Mouse (Mus musculus) neural tube, embryonic 13.5 days (tissue): ENCODE data around the gene Kctd2. TPM values are rescaled to one million over a fixed set of nuclear protein-coding genes. Genes with fewer than 3 reads are reported as not detected.

Source experiments
- ATAC-seq: fragments of 200-750 bp; cut with Nextera tagmentation; 2 replicates; pipeline ENCODE4 v1.8.0; 2017; ENCODE audit warnings: low read depth, mild to moderate bottlenecking, moderate TSS enrichment, moderate library complexity
- H3K27ac ChIP-seq: fragments of 300-500 bp; sonication (generic); replicated peaks from 2 replicates; pipeline ENCODE4 v1.5.1; 2015; ENCODE audit warnings: moderate library complexity, mild to moderate bottlenecking, inconsistent platforms
- H3K27me3 ChIP-seq: fragments of 300-500 bp; sonication (generic); 2 replicates; pipeline ENCODE4 v1.6.1; 2015; ENCODE audit warnings: mild to moderate bottlenecking, inconsistent platforms
- H3K36me3 ChIP-seq: fragments of 300-500 bp; sonication (generic); 2 replicates; pipeline ENCODE4 v1.6.1; 2015; ENCODE audit warnings: mild to moderate bottlenecking, inconsistent platforms
- H3K4me1 ChIP-seq: fragments of 300-500 bp; sonication (generic); replicated peaks from 2 replicates; pipeline ENCODE4 v1.6.1; 2015; ENCODE audit warnings: inconsistent platforms
- H3K4me2 ChIP-seq: fragments of 300-500 bp; sonication (generic); 2 replicates; pipeline ENCODE4 v1.6.1; 2015; ENCODE audit warnings: inconsistent platforms, mild to moderate bottlenecking, moderate library complexity
- H3K4me3 ChIP-seq: fragments of 300-500 bp; sonication (generic); 2 replicates; pipeline ENCODE4 v1.5.1; 2015; ENCODE audit warnings: mild to moderate bottlenecking, inconsistent platforms
- H3K9ac ChIP-seq: fragments of 300-500 bp; sonication (generic); 2 replicates; pipeline ENCODE4 v1.6.1; 2015; ENCODE audit warnings: moderate library complexity, mild to moderate bottlenecking, inconsistent platforms
- H3K9me3 ChIP-seq: fragments of 300-500 bp; sonication (generic); 2 replicates; pipeline ENCODE4 v1.6.1; 2016; ENCODE audit warnings: inconsistent platforms
- WGBS: fragments of 180-500 bp; shearing (Covaris S2); methylation state at CpG from one replicate; pipeline ENCODE4 v1.1.7; 2015; 5-methylcytosine and 5-hydroxymethylcytosine counted together
- polyA plus RNA-seq: library from polyadenylated mRNA; unstranded; fragments of >200 nt; fragmentation: Nextera tagmentation; extraction: Ambion mirVana; gene quantifications from 2 replicates; pipeline ENCODE4 v1.2.1, GENCODE M21; 2015

Gene Kctd2
- polyA plus RNA-seq, 1 experiment from 2014 or later, result 23.5 TPM

DNA sequence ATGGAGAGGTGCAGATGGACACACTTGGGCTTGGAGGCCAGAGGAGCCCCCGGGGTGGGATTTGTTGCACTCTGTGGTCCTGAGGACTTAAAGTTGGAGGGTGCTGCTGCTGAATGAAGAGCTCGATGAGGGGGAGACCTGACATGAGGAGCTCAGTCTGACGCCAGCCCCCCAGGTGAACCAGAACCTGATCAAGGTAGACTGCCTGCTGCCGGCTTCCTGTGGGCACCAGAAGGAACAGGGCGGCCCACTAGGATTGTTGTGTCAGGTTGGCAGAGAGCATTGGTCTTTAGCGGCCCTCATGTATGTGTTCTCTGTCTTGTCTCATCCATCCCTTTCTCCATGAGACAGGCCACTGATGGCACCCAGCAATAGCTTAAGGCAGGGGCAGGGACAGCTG, 14.2 kb upstream of the Kctd2 start:
- no peak overlapping the region for H3K4me2 ChIP-seq
- H3K4me1 ChIP-seq, result peaks cover 60% of the 10 kb centered on the region

DNA sequence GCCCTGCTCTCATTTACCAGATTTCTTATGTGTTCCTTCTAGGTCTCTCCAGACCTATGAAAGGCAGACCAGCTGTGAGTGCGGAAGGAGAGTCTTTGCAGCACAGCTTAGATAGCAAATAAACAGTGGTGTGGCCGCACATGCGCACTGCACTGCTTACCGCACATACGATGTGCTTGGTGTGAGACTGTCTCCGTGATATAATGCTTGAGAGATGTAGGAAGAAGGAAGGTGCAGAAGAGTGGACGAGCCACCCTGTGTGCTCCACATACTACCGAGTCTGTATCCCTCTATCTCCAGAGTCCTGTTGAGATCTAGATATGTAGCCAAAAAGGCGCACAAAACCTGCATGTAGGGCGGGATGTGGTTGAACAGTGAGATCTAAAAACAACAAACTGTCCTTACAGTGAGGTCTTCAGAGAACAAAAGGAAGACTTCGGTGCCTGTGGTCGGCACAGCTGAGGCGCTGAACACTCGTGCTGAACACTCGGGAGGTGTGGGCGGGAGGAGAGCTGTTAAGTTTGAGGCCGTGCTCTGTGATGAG, 13.0 kb upstream of the Kctd2 start:
- H3K27ac ChIP-seq, result no peak overlapping the region
- H3K9me3 ChIP-seq, result no peaks in the 10 kb centered on the region
- H3K4me3 ChIP-seq, result no peak overlapping the region
- H3K4me1 ChIP-seq, result peaks cover 63% of the 10 kb centered on the region
- WGBS, result 94% methylated on average over 17 of the region's 17 CpGs
- no peak for ATAC-seq
- peaks cover 49% of the 10 kb centered on the region for H3K36me3 ChIP-seq
- H3K27me3 ChIP-seq, result no peaks in the 10 kb centered on the region
- no peak overlapping the region for H3K4me2 ChIP-seq
- H3K9ac ChIP-seq, result no peak overlapping the region

More for the DNA sequence above, 14.2 kb upstream of the Kctd2 start:
- WGBS, result 100% methylated on average over 6 of the region's 6 CpGs
- Histone ChIP-seq H3K27ac (no peak overlapping the region), H3K27me3 (no peaks in the 10 kb centered on the region), H3K9ac (no peak overlapping the region), H3K4me3 (no peak overlapping the region), H3K9me3 (no peaks in the 10 kb centered on the region), H3K36me3 (peaks cover 40% of the 10 kb centered on the region)
- ATAC-seq, result no peak

DNA sequence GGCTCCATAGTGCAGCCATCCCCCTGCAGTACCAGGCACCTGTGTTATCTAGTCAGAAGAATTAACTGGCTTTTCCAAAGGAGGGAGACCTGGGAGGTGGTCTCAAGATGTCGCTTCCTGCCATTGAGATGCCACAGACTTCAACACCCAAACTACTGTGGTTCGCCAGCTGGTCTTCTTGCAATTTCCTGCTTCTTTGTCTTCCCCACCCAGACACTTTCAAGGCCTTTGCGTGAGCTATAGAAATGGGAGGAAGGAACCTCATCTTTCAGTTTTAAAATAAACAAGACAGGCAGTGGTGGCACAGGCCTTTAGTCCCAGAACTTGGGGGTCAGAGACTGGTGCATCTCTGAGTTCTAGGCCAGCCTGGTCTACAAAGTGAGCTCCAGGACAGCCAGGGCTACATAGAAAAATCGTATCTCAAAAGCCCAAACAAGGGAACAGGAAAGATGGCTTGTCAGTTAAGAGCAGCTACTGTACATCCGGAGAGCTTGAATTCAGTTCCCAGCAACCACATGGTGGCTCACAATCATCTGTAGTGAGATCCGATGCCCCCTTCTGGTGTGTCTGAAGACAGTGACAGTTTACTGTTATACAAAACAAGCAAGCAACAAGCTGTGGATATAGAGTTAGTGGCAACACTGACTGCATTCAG, 11.5 kb upstream of the Kctd2 start:
- Histone ChIP-seq H3K9me3 (no peaks in the 10 kb centered on the region), H3K4me1 (peaks cover 70% of the 10 kb centered on the region), H3K27ac (peak overlapping the region; percentile 64), H3K36me3 (peaks cover 49% of the 10 kb centered on the region), H3K4me3 (no peak overlapping the region), H3K9ac (0 out of 2 replicates have a peak overlapping the region, but pooled peaks have one; percentile 26), H3K27me3 (no peaks in the 10 kb centered on the region), H3K4me2 (no peak overlapping the region)
- 71% methylated on average over 6 of the region's 6 CpGs for WGBS
- no peak for ATAC-seq

DNA sequence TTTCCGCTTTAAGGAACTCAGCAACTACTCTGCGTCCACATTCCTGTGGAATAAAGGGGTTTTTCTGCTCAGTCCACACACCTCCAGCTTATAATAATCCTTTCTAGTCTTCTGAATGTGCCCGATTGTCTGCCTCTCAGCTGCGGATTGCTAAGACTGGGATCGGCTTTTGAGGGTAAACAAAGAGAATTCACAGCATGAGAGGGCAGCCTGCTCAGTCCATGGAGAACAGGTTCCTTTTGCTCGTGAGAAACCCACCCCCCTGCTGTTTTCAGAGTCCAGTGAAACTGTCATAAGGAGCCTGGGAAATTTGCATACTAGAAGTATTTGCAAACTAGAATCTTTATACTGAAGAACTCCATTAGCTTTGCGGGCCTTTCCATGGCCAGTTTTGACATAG, 10.4 kb upstream of the Kctd2 start:
- no peaks in the 10 kb centered on the region for H3K9me3 ChIP-seq
- peak overlapping the region; percentile 35; the same call in 1 of the 2 replicates for H3K9ac ChIP-seq
- H3K36me3 ChIP-seq, result peaks cover 49% of the 10 kb centered on the region
- H3K27ac ChIP-seq, result peak overlapping the region; percentile 64
- no peak overlapping the region for H3K4me3 ChIP-seq
- ATAC-seq, result no peak
- peaks cover 74% of the 10 kb centered on the region for H3K4me1 ChIP-seq
- WGBS, result 36% methylated on average over 7 of the region's 7 CpGs
- H3K4me2 ChIP-seq, result no peak overlapping the region
- H3K27me3 ChIP-seq, result no peaks in the 10 kb centered on the region

DNA sequence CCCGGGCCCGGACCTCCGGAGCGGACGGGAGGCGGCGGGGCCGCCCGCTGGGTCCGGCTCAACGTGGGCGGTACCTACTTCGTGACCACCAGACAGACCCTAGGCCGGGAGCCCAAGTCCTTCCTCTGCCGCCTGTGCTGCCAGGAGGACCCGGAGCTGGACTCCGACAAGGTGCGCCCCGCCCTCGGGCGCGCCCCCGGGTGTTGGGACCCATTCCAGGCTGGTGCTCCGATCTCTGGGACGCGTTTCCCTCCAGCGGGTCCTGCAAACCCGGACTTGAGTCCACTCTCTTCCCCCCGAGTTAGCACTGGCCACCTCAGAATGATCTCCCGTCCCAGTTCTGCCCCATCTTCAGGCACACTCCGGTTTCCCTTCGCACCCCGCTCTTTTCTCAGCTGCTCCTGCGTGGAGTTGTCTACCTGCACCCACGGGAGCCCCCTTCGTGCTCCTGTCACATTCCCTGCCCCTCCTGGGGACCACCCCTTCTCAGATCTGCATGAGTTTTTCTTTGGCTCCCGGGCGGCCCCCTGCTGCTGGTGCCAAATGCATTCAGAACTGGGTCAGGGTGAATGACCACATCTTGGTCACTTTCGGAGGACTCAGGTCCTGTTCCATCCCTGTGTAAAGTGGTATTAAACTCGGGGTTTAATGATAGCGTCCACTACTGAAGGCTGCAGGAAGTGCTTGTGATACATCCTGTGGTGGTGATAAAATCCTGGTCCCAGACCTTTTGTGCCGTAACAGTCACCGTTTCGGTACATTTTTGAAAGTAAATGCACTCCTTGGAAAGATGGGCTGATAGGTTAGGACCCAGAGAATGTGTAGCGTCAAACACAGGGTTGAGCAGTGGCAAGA, 635 bp downstream of the Kctd2 start:
- Histone ChIP-seq H3K27ac (peak overlapping the region; percentile 88), H3K4me1 (peaks cover 40% of the 10 kb centered on the region), H3K4me2 (peak overlapping the region; percentile 93), H3K36me3 (peaks cover 55% of the 10 kb centered on the region), H3K9ac (peak overlapping the region; percentile 96), H3K9me3 (no peaks in the 10 kb centered on the region), H3K4me3 (peak overlapping the region; percentile 92), H3K27me3 (no peaks in the 10 kb centered on the region)
- peak; percentile 76 for ATAC-seq
- WGBS, result 2% methylated on average over 36 of the region's 45 CpGs

DNA sequence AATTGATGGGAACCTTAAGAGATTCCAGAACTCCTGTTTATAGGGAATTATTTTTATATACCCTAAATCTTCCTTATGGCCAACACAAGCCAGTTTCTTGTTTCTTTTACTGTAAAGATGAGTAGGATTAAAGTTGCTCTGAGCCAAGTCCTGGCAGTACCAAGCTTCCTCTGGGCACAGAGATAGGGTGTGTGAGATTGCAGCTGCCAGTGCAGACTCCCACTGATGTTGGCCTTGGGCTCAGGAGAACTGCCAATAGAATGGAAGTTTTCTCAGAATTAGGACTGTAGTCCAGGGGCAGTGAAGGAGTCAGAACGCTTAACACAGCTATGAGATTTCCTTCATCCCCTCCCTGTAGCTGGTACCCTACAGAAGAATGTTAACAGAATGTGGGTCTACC, 1.4 kb downstream of the Kctd2 start:
- WGBS, result 79% methylated on average over 1 of the region's 1 CpGs
- Histone ChIP-seq H3K27me3 (no peaks in the 10 kb centered on the region), H3K9ac (peak overlapping the region; percentile 96)

DNA sequence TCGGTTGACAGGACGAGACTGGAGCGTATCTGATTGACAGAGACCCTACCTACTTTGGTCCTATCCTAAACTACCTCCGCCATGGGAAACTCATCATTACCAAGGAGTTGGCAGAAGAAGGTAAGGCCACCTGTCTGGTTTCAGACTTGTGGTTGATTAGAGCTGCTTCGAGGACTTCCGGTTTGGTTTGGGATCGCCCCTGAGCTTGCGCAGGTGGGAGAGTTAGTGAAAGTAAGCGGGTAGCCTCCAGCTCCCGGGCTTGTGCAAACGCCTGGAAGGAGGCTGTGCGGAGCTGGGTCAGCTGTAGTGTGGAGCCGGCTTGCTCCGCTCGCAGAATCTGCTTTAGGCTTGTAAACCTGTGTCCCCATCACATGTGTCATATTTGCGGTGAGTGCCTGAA, 2.0 kb downstream of the Kctd2 start:
- no peak overlapping the region for H3K27ac ChIP-seq
- H3K36me3 ChIP-seq, result peaks cover 55% of the 10 kb centered on the region
- peak overlapping the region; percentile 45 for H3K9ac ChIP-seq
- 92% methylated on average over 16 of the region's 16 CpGs for WGBS
- H3K4me1 ChIP-seq, result peaks cover 40% of the 10 kb centered on the region
- no peak overlapping the region; the same call in 1 of the 2 replicates for H3K4me2 ChIP-seq
- H3K9me3 ChIP-seq, result no peaks in the 10 kb centered on the region
- no peaks in the 10 kb centered on the region for H3K27me3 ChIP-seq
- ATAC-seq, result no peak
- no peak overlapping the region for H3K4me3 ChIP-seq

More for the DNA sequence above, 1.4 kb downstream of the Kctd2 start:
- ATAC-seq, result no peak
- no peaks in the 10 kb centered on the region for H3K9me3 ChIP-seq
- H3K4me3 ChIP-seq, result peak overlapping the region; percentile 92
- H3K27ac ChIP-seq, result no peak overlapping the region
- peaks cover 40% of the 10 kb centered on the region for H3K4me1 ChIP-seq
- H3K36me3 ChIP-seq, result peaks cover 55% of the 10 kb centered on the region
- peak overlapping the region; percentile 93 for H3K4me2 ChIP-seq

DNA sequence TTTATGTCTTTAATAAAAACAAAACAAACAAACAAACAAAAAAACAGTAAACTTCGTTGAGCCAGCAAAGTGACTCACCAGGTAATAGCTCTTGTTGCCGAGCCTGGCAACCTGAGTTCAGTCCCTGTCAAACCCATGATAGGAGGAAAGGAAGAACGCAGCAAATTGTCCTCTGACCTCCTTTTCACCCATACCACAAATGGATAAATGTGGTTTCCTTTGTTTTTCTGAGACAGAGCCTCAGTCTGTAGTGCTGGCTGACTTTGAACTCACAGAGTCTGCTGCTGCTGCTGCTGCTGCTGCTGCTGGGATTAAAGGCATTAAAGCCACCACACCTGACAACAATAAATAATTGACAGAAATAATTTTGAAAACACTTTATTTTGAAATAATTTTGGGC, 3.2 kb downstream of the Kctd2 start:
- Histone ChIP-seq H3K9me3 (no peaks in the 10 kb centered on the region), H3K27ac (no peak overlapping the region), H3K4me2 (no peak overlapping the region), H3K4me3 (no peak overlapping the region), H3K36me3 (peaks cover 55% of the 10 kb centered on the region), H3K27me3 (no peaks in the 10 kb centered on the region), H3K9ac (no peak overlapping the region), H3K4me1 (peaks cover 47% of the 10 kb centered on the region)
- 88% methylated on average over 3 of the region's 3 CpGs for WGBS
- ATAC-seq, result no peak

DNA sequence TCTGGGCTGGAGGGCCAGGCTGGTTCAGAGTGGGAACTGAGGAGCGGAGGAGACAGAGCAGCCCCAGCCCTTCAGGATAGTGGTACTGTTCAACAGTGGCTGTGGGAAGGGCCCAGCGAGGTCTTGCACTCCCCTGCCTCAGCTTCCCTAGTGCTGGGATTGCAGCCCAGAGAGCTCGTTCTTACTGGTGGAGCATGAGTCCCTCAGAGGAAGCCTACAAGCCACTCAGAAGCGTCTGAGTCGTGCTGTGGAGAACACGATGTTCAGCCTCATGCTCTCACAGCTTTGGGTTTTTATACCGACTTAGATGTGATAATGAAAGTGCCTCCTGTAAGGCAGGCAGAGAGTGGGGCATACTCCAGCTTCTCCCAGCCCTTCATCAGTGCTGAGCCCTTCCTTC, 4.7 kb downstream of the Kctd2 start:
- ATAC-seq, result no peak
- Histone ChIP-seq H3K4me2 (no peak overlapping the region), H3K4me3 (no peak overlapping the region), H3K9ac (no peak overlapping the region), H3K9me3 (no peaks in the 10 kb centered on the region), H3K36me3 (peaks cover 67% of the 10 kb centered on the region), H3K27ac (no peak overlapping the region), H3K4me1 (peaks cover 34% of the 10 kb centered on the region), H3K27me3 (no peaks in the 10 kb centered on the region)
- WGBS, result 86% methylated on average over 7 of the region's 7 CpGs

DNA sequence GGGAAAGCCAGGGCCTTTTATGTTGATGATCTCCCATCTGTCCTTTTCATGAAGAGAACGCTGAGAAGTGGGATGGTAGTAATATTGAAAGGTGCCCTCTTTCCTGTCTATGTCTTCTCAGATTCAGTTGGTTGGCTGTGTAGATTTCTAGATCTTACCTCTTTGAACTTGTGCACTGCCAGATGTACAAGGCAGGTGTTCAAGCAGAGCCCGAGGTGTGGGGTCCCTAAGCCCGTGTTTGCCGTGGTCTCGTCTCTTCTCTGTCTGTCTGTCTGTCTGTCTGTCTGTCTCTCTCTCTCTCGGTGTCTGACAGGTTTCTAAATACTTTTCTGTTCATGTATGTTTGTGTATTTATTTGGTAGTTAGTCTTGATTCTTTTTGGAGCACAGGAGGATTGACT, 5.7 kb downstream of the Kctd2 start:
- peaks cover 77% of the 10 kb centered on the region for H3K36me3 ChIP-seq

DNA sequence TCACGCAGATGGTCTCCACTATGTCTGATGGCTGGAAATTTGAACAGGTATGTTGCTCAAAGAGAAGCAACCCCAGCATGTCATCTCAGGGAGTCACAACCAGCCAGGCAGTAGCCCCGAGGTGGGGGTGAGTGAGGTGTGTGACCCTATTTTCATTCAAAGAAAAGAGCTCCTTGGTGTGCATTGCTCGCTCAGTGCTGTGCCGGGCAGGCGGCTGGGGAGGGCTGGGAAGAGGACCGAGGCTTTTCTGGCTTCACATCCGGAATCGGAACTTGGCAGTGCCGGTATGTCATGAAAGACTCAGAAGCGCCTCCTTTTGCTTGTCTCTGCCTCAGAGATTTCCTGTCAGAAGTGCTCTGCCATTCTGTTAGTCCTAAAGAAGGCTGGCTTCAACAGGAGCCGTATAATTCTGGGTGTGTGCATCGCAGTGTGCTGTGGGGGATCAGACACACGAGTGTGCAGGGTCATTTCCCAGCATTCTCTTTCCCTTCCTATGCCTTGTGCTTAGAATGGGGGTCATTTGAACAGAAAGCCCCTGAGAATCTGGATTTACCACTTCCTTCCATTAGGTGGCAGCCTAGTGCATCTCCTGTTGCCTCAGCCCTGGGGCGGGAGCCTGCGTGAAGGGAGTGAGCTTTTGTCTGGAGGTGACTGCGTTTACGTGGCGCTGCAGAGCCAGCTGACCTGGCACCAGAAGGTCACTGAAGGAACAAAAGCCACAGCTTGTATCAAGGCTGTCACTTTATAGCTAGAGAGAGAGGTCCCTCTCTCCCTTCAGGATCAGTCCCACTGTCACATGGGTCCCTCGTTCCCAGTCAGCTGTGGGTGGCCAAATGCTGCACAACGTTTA, 7.8 kb downstream of the Kctd2 start:
- WGBS, result 35% methylated on average over 20 of the region's 20 CpGs
- Histone ChIP-seq H3K4me3 (no peak overlapping the region; the same call in 1 of the 2 replicates), H3K27me3 (no peaks in the 10 kb centered on the region), H3K27ac (peak overlapping the region; percentile 11; the same call in 1 of the 2 replicates), H3K9me3 (no peaks in the 10 kb centered on the region), H3K36me3 (peaks cover 89% of the 10 kb centered on the region), H3K4me2 (peak overlapping the region; percentile 31), H3K4me1 (peaks cover 17% of the 10 kb centered on the region; the same call in 1 of the 2 replicates), H3K9ac (peak overlapping the region; percentile 13; the same call in 1 of the 2 replicates)
- ATAC-seq, result peak; percentile 77

More for the DNA sequence above, 5.7 kb downstream of the Kctd2 start:
- WGBS, result 82% methylated on average over 6 of the region's 6 CpGs
- Histone ChIP-seq H3K9ac (0 out of 2 replicates have a peak overlapping the region, but pooled peaks have one; percentile 32), H3K4me3 (no peak overlapping the region), H3K4me2 (no peak overlapping the region), H3K9me3 (no peaks in the 10 kb centered on the region), H3K27ac (no peak overlapping the region), H3K27me3 (no peaks in the 10 kb centered on the region), H3K4me1 (peaks cover 32% of the 10 kb centered on the region)
- no peak for ATAC-seq
